Mouse (Mus musculus) cerebellum, postnatal 25 days (tissue): Measurements from ENCODE around the gene Dqx1.
A peak's percentile ranks its signal among the peaks of the same experiment; 100 is the strongest.

Experiments used
- DNase-seq, 2 experiments: peaks; one replicate each; pipeline ENCODE4 v3.0.0; 2021; ENCODE audit warnings: mixed read lengths in 2 of 2

The Dqx1 gene

DNA sequence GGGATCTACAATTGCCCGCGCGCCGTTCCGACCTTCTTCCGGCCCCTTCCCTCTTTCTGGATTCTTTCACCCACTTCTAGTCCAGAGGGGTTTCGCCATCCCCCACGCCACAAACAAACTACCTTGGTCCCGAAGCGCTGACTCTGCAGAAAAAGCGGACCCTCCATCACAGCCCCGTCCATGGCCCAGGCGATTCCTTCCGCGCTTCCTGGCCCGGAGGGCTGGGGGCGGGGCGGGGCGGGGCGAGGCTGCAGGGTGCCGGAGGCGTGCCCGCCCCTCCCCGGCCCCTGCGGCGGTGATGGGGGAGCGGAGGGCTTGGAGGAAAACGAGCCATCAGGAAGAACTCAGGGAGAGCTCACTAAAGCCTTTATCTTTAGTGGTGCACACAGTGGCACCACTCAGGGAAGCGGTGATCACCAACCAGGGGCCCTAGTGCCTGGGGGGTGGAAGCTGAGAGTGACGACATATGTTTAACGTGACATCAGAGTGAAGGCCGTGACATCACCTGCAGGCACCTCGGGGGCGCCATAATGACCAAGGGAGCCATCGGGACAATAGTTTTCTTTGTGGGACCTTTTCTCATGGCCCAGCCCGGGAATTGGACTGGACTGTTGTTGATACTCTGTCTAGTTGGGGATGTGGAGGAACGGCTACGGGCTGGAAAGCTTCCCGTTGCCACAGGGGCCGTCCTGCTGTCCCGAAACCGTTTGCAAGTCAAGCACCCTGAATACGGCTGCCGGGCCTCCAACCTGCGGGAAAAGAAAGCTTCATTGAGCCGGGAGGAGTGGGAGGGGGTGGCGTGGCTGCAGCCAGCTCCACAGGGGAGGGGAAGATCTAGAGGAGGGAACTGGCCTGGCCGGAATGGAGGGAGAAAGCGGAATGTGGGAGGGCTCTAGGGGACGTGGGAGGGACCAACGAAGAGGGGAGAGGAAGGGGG is 24.1 kb upstream of the Dqx1 start, which contains the start of the genes Dok1 and Loxl3:
TSS of gene Dok1 (minus strand) at position 223 of the 937 bp plus-strand sequence.
TSS of gene Loxl3 (plus strand) at position 925 of the 937 bp plus-strand sequence.
- peak in 1 of 2 experiments; percentile 39 for DNase-seq

GRCm38 (mm10) chr6:83034463-83035055 is 23.1 kb upstream of the Dqx1 start:
- DNase-seq, result no peak

- DNase-seq, result no peak
These were observed 20.5 kb upstream of the Dqx1 start for GRCm38 (mm10) chr6:83037188-83037587.

DNA sequence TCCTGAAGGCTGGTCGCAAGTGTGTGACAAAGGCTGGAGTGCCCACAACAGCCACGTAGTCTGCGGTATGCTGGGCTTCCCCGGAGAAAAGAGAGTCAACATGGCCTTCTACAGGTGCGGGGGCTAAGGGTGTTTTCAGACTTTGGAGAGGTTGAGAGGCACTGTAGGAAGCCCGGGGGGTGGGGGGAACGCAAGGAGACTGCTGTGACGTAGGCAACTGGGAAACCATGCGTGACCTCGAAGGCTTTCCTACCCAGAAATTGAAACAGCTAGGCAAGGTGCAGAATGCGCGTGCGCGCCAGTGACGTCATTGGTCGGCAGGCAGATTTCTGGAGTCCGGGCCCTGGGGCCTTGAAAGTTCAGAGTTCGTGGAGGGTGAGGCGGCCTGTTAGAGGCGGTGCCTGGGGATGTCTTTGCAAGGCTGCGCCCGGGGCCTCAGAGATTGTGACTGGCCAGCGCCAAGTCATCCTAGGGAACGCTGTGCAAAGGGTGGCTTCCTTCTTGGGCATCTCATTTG is 19.1 kb upstream of the Dqx1 start:
- DNase-seq, result peak; percentile 91 to 92

GRCm38 (mm10) chr6:83040601-83041000 is 17.0 kb upstream of the Dqx1 start:
- DNase-seq, result no peak

DNA sequence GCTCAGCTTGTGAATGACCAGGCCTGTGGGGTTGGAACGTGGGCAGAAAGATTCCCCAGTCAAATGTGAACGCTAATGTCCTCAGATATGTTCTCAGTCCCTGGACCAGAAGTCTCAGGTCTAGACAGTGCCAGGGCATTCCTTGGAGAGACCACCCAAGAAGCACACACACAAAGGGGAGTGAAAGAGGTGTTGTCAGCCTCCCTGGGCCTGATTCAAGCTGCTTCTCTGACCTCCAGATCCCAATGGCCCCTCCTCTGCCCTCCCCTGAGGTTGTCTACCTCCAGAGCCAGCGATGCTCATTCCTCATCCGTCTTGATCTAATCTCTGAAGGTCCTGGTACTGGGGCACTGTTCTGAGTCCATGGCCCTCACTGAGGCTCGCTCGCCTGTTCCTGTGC is 14.1 kb upstream of the Dqx1 start:
- DNase-seq, result no peak

GRCm38 (mm10) chr6:83043993-83044392 is 13.7 kb upstream of the Dqx1 start:
- no peak for DNase-seq

- no peak for DNase-seq
These were observed 12.9 kb upstream of the Dqx1 start for GRCm38 (mm10) chr6:83044742-83045141.

DNA sequence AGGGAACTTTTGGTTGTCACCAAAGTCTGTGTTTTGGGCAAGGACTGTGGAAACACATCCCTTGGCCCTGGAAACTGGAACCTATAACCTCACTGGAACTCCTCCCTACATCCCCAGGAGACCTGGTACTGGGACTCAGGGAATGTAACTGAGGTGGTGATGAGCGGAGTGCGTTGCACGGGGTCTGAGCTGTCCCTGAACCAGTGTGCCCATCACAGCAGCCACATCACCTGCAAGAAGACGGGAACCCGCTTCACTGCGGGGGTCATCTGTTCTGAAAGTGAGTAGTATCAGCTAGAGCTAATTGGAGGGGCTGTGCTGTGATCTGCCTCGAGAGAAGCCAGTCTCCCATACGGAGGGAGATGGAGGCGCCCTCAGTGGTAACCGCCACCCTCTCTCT is 8.3 kb upstream of the Dqx1 start:
- no peak for DNase-seq

DNA sequence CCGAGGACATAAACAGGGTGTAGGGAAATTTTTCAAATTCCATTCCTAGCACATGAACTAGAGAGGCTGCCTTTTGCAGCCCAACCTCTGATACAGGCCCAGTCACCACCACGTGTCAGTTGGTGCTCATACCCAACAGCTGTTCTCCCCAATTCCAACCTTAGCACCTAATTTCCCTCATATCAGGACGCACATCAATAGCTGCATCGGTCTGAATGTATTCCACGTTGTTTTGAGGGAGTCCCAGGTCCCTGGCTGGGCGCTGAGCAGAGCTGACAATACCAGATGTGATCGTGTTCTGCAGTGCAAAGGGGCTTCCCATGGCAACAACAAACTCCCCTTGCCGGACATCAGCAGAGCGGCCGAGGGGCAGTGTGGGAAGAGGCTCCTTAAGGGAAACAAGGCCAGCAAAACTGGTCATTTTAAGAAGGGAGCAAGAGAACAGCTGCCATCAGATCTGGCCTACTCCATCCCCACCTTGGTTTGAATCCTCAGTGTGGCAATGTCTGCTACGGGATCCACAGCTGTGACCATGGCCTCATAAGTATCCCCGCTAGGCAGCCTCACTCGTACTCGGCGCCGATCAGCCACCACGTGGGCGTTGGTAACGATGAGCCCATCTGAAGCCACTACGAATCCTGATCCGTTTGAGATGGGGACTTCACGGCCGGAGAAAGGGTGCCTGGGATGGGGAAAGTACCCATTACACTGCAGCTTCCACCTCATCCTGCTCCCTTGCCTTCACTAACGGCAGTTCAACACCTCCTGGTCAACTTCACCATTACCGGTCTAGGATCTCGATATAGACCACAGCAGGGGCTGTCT is 4.3 kb upstream of the Dqx1 start:
- DNase-seq, result peak in 1 of 2 experiments; percentile 46

GRCm38 (mm10) chr6:83054074-83054851 is 3.4 kb upstream of the Dqx1 start, which contains the start of gene Aup1:
Aup1 (plus strand) TSS chr6:83054521.
- DNase-seq, result peak; percentile 97 to 98

DNA sequence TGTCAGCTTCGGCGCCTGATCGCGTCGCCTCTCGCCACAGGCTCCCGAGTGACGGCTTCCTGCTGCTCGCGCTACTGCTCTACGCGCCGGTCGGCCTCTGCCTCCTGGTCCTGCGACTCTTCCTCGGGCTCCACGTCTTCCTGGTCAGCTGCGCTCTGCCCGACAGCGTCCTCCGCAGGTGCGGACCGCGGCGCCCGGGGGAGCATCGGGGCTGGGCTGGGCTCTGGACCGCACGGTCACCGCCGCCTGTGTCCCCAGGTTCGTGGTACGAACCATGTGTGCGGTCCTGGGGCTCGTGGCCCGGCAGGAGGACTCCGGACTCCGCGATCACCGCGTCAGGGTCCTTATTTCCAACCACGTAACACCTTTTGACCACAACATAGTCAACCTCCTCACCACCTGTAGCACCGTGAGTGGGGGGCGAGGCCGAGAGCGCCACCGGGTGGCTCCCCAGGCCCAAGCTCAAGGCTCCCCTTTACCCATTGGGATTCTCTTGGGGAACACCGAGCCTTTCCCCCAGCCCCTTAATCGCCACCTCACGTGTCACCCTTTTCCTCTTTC is 2.7 kb upstream of the Dqx1 start, which contains the start of gene Htra2:
TSS of gene Htra2 (minus strand) at position 403 of the 561 bp plus-strand sequence.
- DNase-seq, result no peak

- no peak for DNase-seq
These were observed 1.1 kb downstream of the Dqx1 start for GRCm38 (mm10) chr6:83058725-83059124.

DNA sequence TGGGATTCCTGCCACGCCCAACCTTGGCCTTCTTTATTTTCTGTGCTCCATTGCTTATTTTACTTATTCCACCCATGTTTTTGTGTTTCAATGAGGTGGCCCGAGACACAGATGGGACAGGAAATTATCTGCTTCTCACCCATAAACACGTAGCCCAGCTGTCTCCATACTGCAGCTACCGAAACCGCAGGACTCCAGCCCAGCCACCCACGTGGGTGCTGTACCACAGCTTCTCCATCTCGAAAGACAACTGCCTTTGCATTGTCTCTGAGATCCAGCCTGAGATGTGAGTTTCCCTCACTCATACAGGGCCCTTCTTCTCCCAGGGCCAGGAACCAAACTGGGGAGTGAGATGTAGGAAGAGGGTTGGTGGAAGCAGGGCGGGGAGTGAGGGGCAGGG is 8.4 kb downstream of the Dqx1 start:
- no peak for DNase-seq

- DNase-seq, result no peak
These were observed 8.8 kb downstream of the Dqx1 start for GRCm38 (mm10) chr6:83066441-83066840.

DNA sequence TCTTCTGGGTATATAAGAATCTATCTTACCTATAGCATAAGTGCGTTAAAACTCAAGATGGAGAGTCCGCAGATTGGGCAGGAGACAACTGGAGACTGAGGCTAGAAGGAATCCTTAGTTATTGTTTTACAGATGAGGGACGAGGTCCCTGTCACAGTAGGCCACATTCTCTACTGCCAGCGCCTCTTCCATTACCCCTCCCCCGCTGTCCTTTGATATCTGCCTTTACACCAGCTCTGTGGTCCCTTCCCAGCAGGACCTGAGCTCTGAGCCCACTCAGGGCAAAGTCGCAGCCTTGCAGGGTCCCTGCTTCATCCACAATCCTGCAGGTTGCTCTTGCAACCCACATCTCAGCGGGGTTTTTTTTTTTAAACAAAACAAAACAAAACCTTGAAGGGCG is 10.6 kb downstream of the Dqx1 start:
- no peak for DNase-seq

- peak in 1 of 2 experiments; percentile 33 for DNase-seq
These were observed 11.3 kb downstream of the Dqx1 start for GRCm38 (mm10) chr6:83068706-83069487.

GRCm38 (mm10) chr6:83069488-83070246 is 12.0 kb downstream of the Dqx1 start:
- peak; percentile 31 to 44 for DNase-seq

GRCm38 (mm10) chr6:83070247-83070310 is 12.4 kb downstream of the Dqx1 start, which contains the start of gene Tlx2:
Tlx2 (minus strand) TSS chr6:83070293.
- no peak for DNase-seq
